In genomic region chr1:162895900-162896299, GRCm38 (mm10) we compare ENCODE assay signal across 9 mouse cellular contexts. TPM values are rescaled to one million over a fixed set of nuclear protein-coding genes. Genes with fewer than 3 reads are reported as not detected.
A peak's percentile ranks its signal among the peaks of the same experiment; 100 is the strongest.
DNase-seq lines count a peak whose midpoint lies in the region; ATAC-seq and TF ChIP-seq lines count a peak whose summit lies in the region.
"Had no signal": no experiment of that assay in that cellular context is flagged by ENCODE, and none has a peak within 500 bp of the region (broad histone marks: within the 10 kb centered on the region; RNA-seq: fewer than 3 reads in every experiment).

No protein-coding gene starts in this region.

- H3K9me3 ChIP-seq in hindbrain, embryonic 14.5 days (ENCODE audit: control insufficient read depth, low read length), result no peaks in the 10 kb centered on the region
- no peaks in the 10 kb centered on the region for H3K9me3 ChIP-seq in hindbrain, embryonic 16.5 days (ENCODE audit: control insufficient read depth, low read length)
- no peaks in the 10 kb centered on the region for H3K9me3 ChIP-seq in embryonic facial prominence, embryonic 14.5 days (ENCODE audit: control insufficient read depth, low read length)
- no peaks in the 10 kb centered on the region for H3K9me3 ChIP-seq in limb, embryonic 10.5 days (replicated peaks)
- no peaks in the 10 kb centered on the region for H3K9me3 ChIP-seq in midbrain, postnatal 0 days (ENCODE audit: low read length)
- H3K9me3 ChIP-seq: embryonic facial prominence, embryonic 15.5 days had no signal

- DNase-seq in hindbrain, embryonic 14.5 days (ENCODE audit: low spot score), result peak; percentile 84
- DNase-seq in adrenal gland, adult 18-20 months (ENCODE audit: low spot score in 2 of 2), result peak; percentile 72 to 76
- peak; percentile 64 for DNase-seq in embryonic facial prominence, embryonic 14.5 days (ENCODE audit: low spot score)
- DNase-seq in limb, embryonic 10.5 days (ENCODE audit: low spot score), result peak; percentile 85
- DNase-seq in midbrain, postnatal 0 days (ENCODE audit: low spot score), result peak; percentile 69
- DNase-seq in thymus, postnatal 14 days, result peak; percentile 48

- H3K4me3 ChIP-seq in hindbrain, embryonic 14.5 days (replicated peaks; ENCODE audit: low read length), result no peak overlapping the region
- H3K4me3 ChIP-seq in hindbrain, embryonic 16.5 days (ENCODE audit: low read length), result no peak overlapping the region
- H3K4me3 ChIP-seq in embryonic facial prominence, embryonic 14.5 days (ENCODE audit: low read depth, low read length), result no peak overlapping the region
- no peak overlapping the region for H3K4me3 ChIP-seq in limb, embryonic 10.5 days
- no peak overlapping the region for H3K4me3 ChIP-seq in midbrain, postnatal 0 days (ENCODE audit: low read depth, low read length)
- H3K4me3 ChIP-seq: embryonic facial prominence, embryonic 15.5 days had no signal

- H3K36me3 ChIP-seq in hindbrain, embryonic 14.5 days (replicated peaks; ENCODE audit: control insufficient read depth, insufficient read depth), result no peaks in the 10 kb centered on the region
- H3K36me3 ChIP-seq in hindbrain, embryonic 16.5 days (ENCODE audit: control insufficient read depth, insufficient read depth, low read length), result no peaks in the 10 kb centered on the region
- H3K36me3 ChIP-seq in embryonic facial prominence, embryonic 14.5 days (ENCODE audit: control insufficient read depth, insufficient read depth, low read length), result no peaks in the 10 kb centered on the region
- H3K36me3 ChIP-seq in limb, embryonic 10.5 days, result no peaks in the 10 kb centered on the region
- no peaks in the 10 kb centered on the region for H3K36me3 ChIP-seq in midbrain, postnatal 0 days (ENCODE audit: insufficient read depth, low read length)
- H3K36me3 ChIP-seq: embryonic facial prominence, embryonic 15.5 days had no signal

- H3K4me1 ChIP-seq in hindbrain, embryonic 14.5 days (replicated peaks; ENCODE audit: control insufficient read depth, insufficient read depth, low read length), result no peaks in the 10 kb centered on the region
- H3K4me1 ChIP-seq in hindbrain, embryonic 16.5 days (ENCODE audit: control insufficient read depth, insufficient read depth, low read depth, low read length), result no peaks in the 10 kb centered on the region
- H3K4me1 ChIP-seq in embryonic facial prominence, embryonic 14.5 days (ENCODE audit: control insufficient read depth, insufficient read depth, low read length), result no peaks in the 10 kb centered on the region
- no peaks in the 10 kb centered on the region for H3K4me1 ChIP-seq in limb, embryonic 10.5 days
- H3K4me1 ChIP-seq in midbrain, postnatal 0 days (ENCODE audit: insufficient read depth, low read length), result no peaks in the 10 kb centered on the region

- H3K27me3 ChIP-seq in hindbrain, embryonic 14.5 days (ENCODE audit: control insufficient read depth, insufficient read depth, low read length), result no peaks in the 10 kb centered on the region
- H3K27me3 ChIP-seq in hindbrain, embryonic 16.5 days (replicated peaks; ENCODE audit: control insufficient read depth, insufficient read depth, low read length), result no peaks in the 10 kb centered on the region
- no peaks in the 10 kb centered on the region for H3K27me3 ChIP-seq in embryonic facial prominence, embryonic 14.5 days (replicated peaks; ENCODE audit: control insufficient read depth, insufficient read depth, low read length)
- no peaks in the 10 kb centered on the region for H3K27me3 ChIP-seq in limb, embryonic 10.5 days (ENCODE audit: low read depth, poor library complexity, severe bottlenecking)
- no peaks in the 10 kb centered on the region for H3K27me3 ChIP-seq in midbrain, postnatal 0 days (ENCODE audit: insufficient read depth, low read length)
- H3K27me3 ChIP-seq: embryonic facial prominence, embryonic 15.5 days had no signal

- no peak overlapping the region for H3K27ac ChIP-seq in hindbrain, embryonic 14.5 days
- H3K27ac ChIP-seq in hindbrain, embryonic 16.5 days (ENCODE audit: low read depth, low read length), result no peak overlapping the region
- H3K27ac ChIP-seq in embryonic facial prominence, embryonic 14.5 days (replicated peaks; ENCODE audit: low read depth, low read length), result no peak overlapping the region
- no peak overlapping the region for H3K27ac ChIP-seq in limb, embryonic 10.5 days
- H3K27ac ChIP-seq in midbrain, postnatal 0 days (ENCODE audit: low read depth, low read length), result no peak overlapping the region
- H3K27ac ChIP-seq: embryonic facial prominence, embryonic 15.5 days had no signal

- no peak overlapping the region for H3K4me2 ChIP-seq in hindbrain, embryonic 14.5 days (replicated peaks)
- H3K4me2 ChIP-seq in hindbrain, embryonic 16.5 days (ENCODE audit: low read length), result no peak overlapping the region
- H3K4me2 ChIP-seq in embryonic facial prominence, embryonic 14.5 days (ENCODE audit: low read depth, low read length), result no peak overlapping the region
- H3K4me2 ChIP-seq in midbrain, postnatal 0 days (ENCODE audit: low read depth, low read length, poor library complexity, severe bottlenecking), result no peak overlapping the region
- H3K4me2 ChIP-seq: embryonic facial prominence, embryonic 15.5 days had no signal

- TF ChIP-seq CTCF in midbrain, postnatal 0 days (IDR thresholded peaks at IDR 0.05), result peak; percentile 84

- no peak overlapping the region for H3K9ac ChIP-seq in hindbrain, embryonic 14.5 days
- no peak overlapping the region for H3K9ac ChIP-seq in hindbrain, embryonic 16.5 days (ENCODE audit: low read depth, low read length)
- H3K9ac ChIP-seq in embryonic facial prominence, embryonic 14.5 days (ENCODE audit: low read depth, low read length), result no peak overlapping the region
- H3K9ac ChIP-seq in midbrain, postnatal 0 days (replicated peaks; ENCODE audit: low read length, poor library complexity, severe bottlenecking), result no peak overlapping the region
- H3K9ac ChIP-seq: embryonic facial prominence, embryonic 15.5 days had no signal

- 44% methylated on average over 6 of the region's 6 CpGs for WGBS in hindbrain, embryonic 14.5 days
- 43% methylated on average over 6 of the region's 6 CpGs for WGBS in hindbrain, embryonic 16.5 days
- WGBS in embryonic facial prominence, embryonic 14.5 days, result 33% methylated on average over 6 of the region's 6 CpGs
- WGBS in limb, embryonic 10.5 days, result 43% methylated on average over 6 of the region's 6 CpGs
- WGBS in midbrain, postnatal 0 days, result 44% methylated on average over 6 of the region's 6 CpGs

- peak; percentile 62; the same call in 1 of the 2 replicates for ATAC-seq in hindbrain, embryonic 14.5 days (ENCODE audit: low FRiP score)
- ATAC-seq in hindbrain, embryonic 16.5 days, result no peak
- ATAC-seq in embryonic facial prominence, embryonic 14.5 days (ENCODE audit: low read depth), result 0 out of 2 replicates have a peak, but pooled peaks have one; percentile 39
- ATAC-seq in hematopoietic stem cell, adult 5-6 weeks (replicated peaks in 1 of 2; ENCODE audit: insufficient read depth in 1 of 2, low FRiP score in 2 of 2, low TSS enrichment in 1 of 2, low read depth in 1 of 2, poor library complexity in 2 of 2, severe bottlenecking in 2 of 2), result peak; percentile 62 to 69; a peak in 3 of 4 replicates
- ATAC-seq in midbrain, postnatal 0 days (ENCODE audit: low FRiP score), result no peak

RNA-seq across cellular contexts. Expression of gene Fmo2, which starts 2.6 kb away (rescaled TPM):
- 0.12 and 0.26 TPM in 2 replicates for polyA plus RNA-seq in hindbrain, embryonic 14.5 days (2014; fragmentation: Nextera tagmentation; extraction: Ambion mirVana)
- polyA plus RNA-seq in hindbrain, embryonic 16.5 days (2015; fragmentation: Nextera tagmentation; extraction: Ambion mirVana), result 0.09 and 0.29 TPM in 2 replicates
- total RNA-seq in adrenal gland, adult 18-20 months (2021), result 10 to 100 TPM; 63.6 to 67.0 TPM
- polyA plus RNA-seq in embryonic facial prominence, embryonic 14.5 days (2014; fragmentation: Nextera tagmentation; extraction: Ambion mirVana), result 3.5 and 5.2 TPM in 2 replicates
- total RNA-seq in hematopoietic stem cell, adult 5-6 weeks (2017), result not detected in 2 replicates
- polyA plus RNA-seq in limb, embryonic 10.5 days (2016; fragmentation: Nextera tagmentation; extraction: Ambion mirVana), result 0.08 TPM in 1 of 2 replicates, not detected in the other
- total RNA-seq in midbrain, postnatal 0 days (2014; rRNA removed), result 0.44 and 0.80 TPM in 2 replicates
- polyA plus RNA-seq in midbrain, postnatal 0 days (2015; fragmentation: Nextera tagmentation; extraction: Ambion mirVana), result 0.06 and 0.14 TPM in 2 replicates

RNA-seq across cellular contexts. Expression of gene Fmo1, which starts 29.5 kb away (rescaled TPM):
- 35.6 and 36.6 TPM in 2 replicates for polyA plus RNA-seq in hindbrain, embryonic 14.5 days (2014; fragmentation: Nextera tagmentation; extraction: Ambion mirVana)
- 39.6 and 42.2 TPM in 2 replicates for polyA plus RNA-seq in hindbrain, embryonic 16.5 days (2015; fragmentation: Nextera tagmentation; extraction: Ambion mirVana)
- 100 to 1,000 TPM; 283 to 539 TPM for total RNA-seq in adrenal gland, adult 18-20 months (2021)
- 62.1 and 79.1 TPM in 2 replicates for polyA plus RNA-seq in embryonic facial prominence, embryonic 14.5 days (2014; fragmentation: Nextera tagmentation; extraction: Ambion mirVana)
- 2.0 TPM in 1 of 2 replicates, not detected in the other for total RNA-seq in hematopoietic stem cell, adult 5-6 weeks (2017)
- polyA plus RNA-seq in limb, embryonic 10.5 days (2016; fragmentation: Nextera tagmentation; extraction: Ambion mirVana), result 1.6 and 2.1 TPM in 2 replicates
- 69.1 and 77.2 TPM in 2 replicates for total RNA-seq in midbrain, postnatal 0 days (2014; rRNA removed)
- polyA plus RNA-seq in midbrain, postnatal 0 days (2015; fragmentation: Nextera tagmentation; extraction: Ambion mirVana), result 35.0 and 40.9 TPM in 2 replicates

RNA-seq across cellular contexts. Expression of gene Fmo6, which starts 41.4 kb away (rescaled TPM):
- not detected in 2 replicates for polyA plus RNA-seq in hindbrain, embryonic 14.5 days (2014; fragmentation: Nextera tagmentation; extraction: Ambion mirVana)
- polyA plus RNA-seq in hindbrain, embryonic 16.5 days (2015; fragmentation: Nextera tagmentation; extraction: Ambion mirVana), result 0.07 TPM in 1 of 2 replicates, not detected in the other
- not detected for total RNA-seq in adrenal gland, adult 18-20 months (2021)
- 3.1 and 4.0 TPM in 2 replicates for polyA plus RNA-seq in embryonic facial prominence, embryonic 14.5 days (2014; fragmentation: Nextera tagmentation; extraction: Ambion mirVana)
- not detected in 2 replicates for total RNA-seq in hematopoietic stem cell, adult 5-6 weeks (2017)
- not detected in 2 replicates for polyA plus RNA-seq in limb, embryonic 10.5 days (2016; fragmentation: Nextera tagmentation; extraction: Ambion mirVana)
- 0.11 TPM in 1 of 2 replicates, not detected in the other for total RNA-seq in midbrain, postnatal 0 days (2014; rRNA removed)
- polyA plus RNA-seq in midbrain, postnatal 0 days (2015; fragmentation: Nextera tagmentation; extraction: Ambion mirVana), result not detected in 2 replicates

Comparison
In these comparisons a context has a peak if more than half of its experiments do, and no peak if none do; other contexts are left out.
1. ATAC-seq: peak in hindbrain, embryonic 14.5 days (single experiment), embryonic facial prominence, embryonic 14.5 days (single experiment) and hematopoietic stem cell, adult 5-6 weeks (2 of 2); none in hindbrain, embryonic 16.5 days (single experiment) and midbrain, postnatal 0 days (single experiment).
2. RNA of gene Fmo1, which starts 29.5 kb away (polyA plus RNA-seq): 62.1 to 79.1 TPM in embryonic facial prominence, embryonic 14.5 days, 39.6 to 42.2 TPM in hindbrain, embryonic 16.5 days, 35.6 to 36.6 TPM in hindbrain, embryonic 14.5 days and 35.0 to 40.9 TPM in midbrain, postnatal 0 days; 1.6 to 2.1 TPM in limb, embryonic 10.5 days; every median in the first group is over 10 times any median in the second.
3. Peak in every context shown above with its lines, with median percentiles within 50 percentile points of each other: DNase-seq.